Mouse (Mus musculus): ENCODE data around the gene Foxn2. TPM values are rescaled to one million over a fixed set of nuclear protein-coding genes. Genes with fewer than 3 reads are reported as not detected.

Foxn2 gene
- polyA plus RNA-seq, 1 experiment from 2014 or later: 7.2 TPM

DNA sequence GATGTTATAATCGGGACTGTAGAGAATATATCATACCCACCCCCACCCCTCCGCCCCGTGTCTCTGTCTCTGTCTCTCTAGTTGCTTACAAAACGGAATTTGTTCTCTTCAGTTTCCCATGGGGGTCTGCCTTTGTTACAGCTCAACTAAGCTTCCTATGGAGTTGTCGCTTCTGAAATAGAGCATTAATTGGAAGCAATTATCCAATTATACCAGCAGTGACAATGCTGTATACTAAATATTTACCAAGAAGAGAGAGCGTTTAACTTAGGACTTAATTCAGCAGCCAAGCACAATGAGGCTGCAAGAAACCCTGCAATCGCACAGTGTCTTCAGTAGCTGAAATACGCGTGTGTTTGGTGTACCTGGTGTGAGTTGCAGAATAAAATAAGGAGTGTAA is 53.0 kb downstream of the Foxn2 start:
- H3K9ac ChIP-seq (ENCODE audit: low read length): peak overlapping the region; percentile 26; the same call in 1 of the 2 replicates
- WGBS: 74% methylated on average over 9 of the region's 9 CpGs
- DNase-seq (ENCODE audit: low spot score, missing footprints): no peak
- no peak for ATAC-seq (ENCODE audit: low FRiP score)
- H3K4me3 ChIP-seq (ENCODE audit: low read depth, low read length): no peak overlapping the region
- H3K36me3 ChIP-seq (ENCODE audit: control insufficient read depth, insufficient read depth, low read length): no peaks in the 10 kb centered on the region
- peaks cover 14% of the 10 kb centered on the region for H3K4me1 ChIP-seq (ENCODE audit: control insufficient read depth, insufficient read depth, low read length)
- no peaks in the 10 kb centered on the region for H3K9me3 ChIP-seq (ENCODE audit: control insufficient read depth, low read length)
- no peaks in the 10 kb centered on the region for H3K27me3 ChIP-seq (ENCODE audit: control insufficient read depth, insufficient read depth, low read length)
- H3K4me2 ChIP-seq: no peak overlapping the region
- H3K27ac ChIP-seq (ENCODE audit: low read depth, low read length): peak overlapping the region; percentile 73

DNA sequence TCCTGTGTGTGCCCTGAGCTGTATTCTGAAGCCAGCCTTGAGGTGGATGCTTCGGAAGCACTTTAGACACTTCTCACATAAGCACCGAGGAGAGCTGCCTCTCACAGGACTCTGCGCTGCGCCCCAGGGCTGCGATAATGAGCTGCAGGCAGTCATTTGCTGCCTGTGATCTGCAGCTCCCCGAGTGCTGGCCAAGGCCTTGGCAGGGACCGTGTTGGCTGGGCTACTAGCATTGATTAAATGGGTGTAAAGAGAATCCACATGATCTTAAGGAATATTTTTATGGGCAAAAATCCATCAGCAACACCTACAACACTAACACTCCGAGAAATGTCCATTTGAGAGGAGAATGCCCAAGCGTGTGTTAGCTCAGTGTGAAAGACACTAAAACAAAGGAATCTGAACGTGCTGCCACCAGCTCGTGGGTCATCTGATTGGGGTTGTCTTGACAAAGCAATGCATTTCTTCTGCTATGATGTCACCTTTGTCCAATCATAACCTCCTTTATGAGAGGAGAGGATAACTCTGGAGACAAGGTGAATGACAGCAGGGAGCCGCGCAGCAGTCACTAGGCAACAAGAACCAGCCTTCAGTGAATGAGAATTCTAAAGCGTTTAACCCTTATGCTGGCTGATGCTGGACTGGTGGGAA is 53.7 kb downstream of the Foxn2 start:
- 29% methylated on average over 14 of the region's 14 CpGs for WGBS
- peak overlapping the region; percentile 33; the same call in 1 of the 2 replicates for H3K9ac ChIP-seq (ENCODE audit: low read length)
- DNase-seq (ENCODE audit: low spot score, missing footprints) (peak; percentile 94), ATAC-seq (ENCODE audit: low FRiP score) (peak; percentile 91)
- H3K4me3 ChIP-seq (ENCODE audit: low read depth, low read length): no peak overlapping the region
- no peaks in the 10 kb centered on the region for H3K9me3 ChIP-seq (ENCODE audit: control insufficient read depth, low read length)
- no peaks in the 10 kb centered on the region for H3K36me3 ChIP-seq (ENCODE audit: control insufficient read depth, insufficient read depth, low read length)
- peaks cover 14% of the 10 kb centered on the region for H3K4me1 ChIP-seq (ENCODE audit: control insufficient read depth, insufficient read depth, low read length)
- H3K27ac ChIP-seq (ENCODE audit: low read depth, low read length): peak overlapping the region; percentile 73
- H3K4me2 ChIP-seq: peak overlapping the region; percentile 27
- H3K27me3 ChIP-seq (ENCODE audit: control insufficient read depth, insufficient read depth, low read length): no peaks in the 10 kb centered on the region

DNA sequence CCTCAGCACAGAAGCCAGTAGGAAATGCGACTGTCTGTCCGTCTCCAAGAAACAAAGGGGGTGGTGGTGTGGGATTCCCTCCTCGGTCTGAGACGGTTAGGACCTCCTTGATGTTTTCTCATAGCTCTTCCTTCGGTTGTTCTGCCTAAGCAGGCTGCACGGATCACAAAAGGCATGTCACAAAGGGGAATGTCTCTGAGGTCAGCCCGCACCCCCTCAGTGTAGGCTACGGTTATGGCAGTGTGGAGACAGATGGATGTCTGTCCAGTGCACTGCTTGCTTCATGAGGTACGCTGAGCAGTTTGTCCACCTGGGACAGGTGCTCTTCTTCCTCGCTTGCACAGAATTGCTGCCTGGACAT is 54.2 kb downstream of the Foxn2 start:
- DNase-seq (ENCODE audit: low spot score, missing footprints): no peak
- Histone ChIP-seq H3K4me3 (ENCODE audit: low read depth, low read length) (no peak overlapping the region), H3K4me1 (ENCODE audit: control insufficient read depth, insufficient read depth, low read length) (peaks cover 14% of the 10 kb centered on the region), H3K4me2 (peak overlapping the region; percentile 27), H3K27ac (ENCODE audit: low read depth, low read length) (peak overlapping the region; percentile 73), H3K27me3 (ENCODE audit: control insufficient read depth, insufficient read depth, low read length) (no peaks in the 10 kb centered on the region), H3K9ac (ENCODE audit: low read length) (peak overlapping the region; percentile 33; the same call in 1 of the 2 replicates), H3K36me3 (ENCODE audit: control insufficient read depth, insufficient read depth, low read length) (no peaks in the 10 kb centered on the region), H3K9me3 (ENCODE audit: control insufficient read depth, low read length) (no peaks in the 10 kb centered on the region)
- WGBS: 36% methylated on average over 10 of the region's 10 CpGs
- ATAC-seq (ENCODE audit: low FRiP score): peak; percentile 77

DNA sequence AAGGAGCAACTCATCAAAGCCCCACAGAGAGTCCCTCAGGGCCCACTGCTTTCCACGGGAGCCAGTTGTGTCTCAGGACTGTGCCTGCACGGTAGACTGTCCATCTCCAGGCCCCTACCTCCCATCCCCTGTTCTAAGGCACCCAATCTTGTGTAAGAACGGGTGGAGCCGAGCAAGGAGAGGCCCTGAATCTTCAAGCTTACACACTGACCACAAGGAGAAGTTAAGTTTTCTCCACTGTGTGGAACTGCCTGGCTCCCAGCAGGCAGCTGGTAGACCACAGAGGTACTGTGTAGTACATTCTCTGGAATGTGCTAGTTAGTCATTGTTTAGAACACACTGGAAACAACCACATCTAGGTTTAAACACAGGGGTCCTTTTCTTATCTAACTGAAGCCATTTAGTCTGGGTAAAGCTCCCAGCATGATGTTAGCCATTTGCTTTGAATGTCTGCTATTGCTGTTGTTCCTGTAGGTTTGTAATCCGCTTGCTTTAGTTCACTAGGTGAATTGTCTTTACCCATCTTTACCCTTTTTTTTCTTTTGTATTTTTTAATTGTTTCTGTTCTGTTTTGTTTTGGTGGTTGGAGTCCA is 57.7 kb downstream of the Foxn2 start:
- ATAC-seq (ENCODE audit: low FRiP score) (no peak), DNase-seq (ENCODE audit: low spot score, missing footprints) (no peak)
- Histone ChIP-seq H3K9me3 (ENCODE audit: control insufficient read depth, low read length) (no peaks in the 10 kb centered on the region), H3K27me3 (ENCODE audit: control insufficient read depth, insufficient read depth, low read length) (no peaks in the 10 kb centered on the region), H3K4me2 (no peak overlapping the region), H3K27ac (ENCODE audit: low read depth, low read length) (no peak overlapping the region), H3K4me1 (ENCODE audit: control insufficient read depth, insufficient read depth, low read length) (peaks cover 14% of the 10 kb centered on the region), H3K9ac (ENCODE audit: low read length) (no peak overlapping the region), H3K36me3 (ENCODE audit: control insufficient read depth, insufficient read depth, low read length) (no peaks in the 10 kb centered on the region), H3K4me3 (ENCODE audit: low read depth, low read length) (no peak overlapping the region)
- WGBS: 75% methylated on average over 5 of the region's 5 CpGs

DNA sequence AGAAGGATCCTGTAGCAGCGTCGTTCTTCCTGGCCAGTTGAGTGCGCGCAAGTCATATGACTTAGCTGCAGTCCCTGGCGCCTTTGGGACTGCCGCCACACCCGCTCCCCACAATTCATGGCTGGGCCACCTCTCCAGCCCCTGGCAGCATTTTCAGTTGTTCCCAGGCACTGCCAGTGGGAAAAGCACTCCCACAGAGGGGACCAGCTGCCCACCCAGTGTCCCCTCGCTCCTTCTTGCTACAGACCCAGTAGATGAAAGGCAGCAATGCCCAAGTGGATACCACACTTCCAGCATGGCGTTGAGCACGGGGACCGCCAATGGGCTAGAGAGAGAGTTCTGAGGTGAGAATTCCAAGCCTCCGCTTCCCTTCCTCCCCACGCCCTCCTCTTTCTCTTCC is 63.5 kb downstream of the Foxn2 start:
- WGBS: 92% methylated on average over 13 of the region's 13 CpGs
- no peaks in the 10 kb centered on the region for H3K36me3 ChIP-seq (ENCODE audit: control insufficient read depth, insufficient read depth, low read length)
- no peak overlapping the region for H3K4me3 ChIP-seq (ENCODE audit: low read depth, low read length)
- ATAC-seq (ENCODE audit: low FRiP score) (no peak), DNase-seq (ENCODE audit: low spot score, missing footprints) (no peak)
- no peak overlapping the region for H3K27ac ChIP-seq (ENCODE audit: low read depth, low read length)
- H3K9ac ChIP-seq (ENCODE audit: low read length): no peak overlapping the region
- H3K4me1 ChIP-seq (ENCODE audit: control insufficient read depth, insufficient read depth, low read length): no peaks in the 10 kb centered on the region
- no peaks in the 10 kb centered on the region for H3K27me3 ChIP-seq (ENCODE audit: control insufficient read depth, insufficient read depth, low read length)
- no peaks in the 10 kb centered on the region for H3K9me3 ChIP-seq (ENCODE audit: control insufficient read depth, low read length)
- no peak overlapping the region for H3K4me2 ChIP-seq

DNA sequence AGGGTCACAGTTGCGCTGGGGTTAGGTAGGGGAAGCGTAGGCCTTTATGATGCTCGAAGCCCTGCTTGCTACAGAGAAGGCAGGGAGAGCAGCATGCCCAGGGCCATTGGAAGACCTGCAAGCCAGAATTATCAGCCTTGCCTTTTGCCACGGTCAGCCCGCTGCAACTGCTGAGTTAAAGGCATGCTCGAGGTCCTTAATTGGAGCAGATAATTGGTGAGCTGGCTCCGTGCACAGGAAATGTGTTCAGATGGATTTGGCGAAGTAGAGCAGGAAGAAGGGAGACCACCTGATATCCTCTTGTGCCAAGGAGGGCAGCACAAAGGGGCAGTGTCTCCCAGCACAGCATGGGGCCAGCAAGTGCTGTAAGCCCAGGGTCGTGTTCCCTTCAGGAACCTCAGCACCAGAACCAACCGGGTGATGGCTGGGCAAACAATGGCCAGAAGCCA is 64.8 kb downstream of the Foxn2 start:
- ATAC-seq (ENCODE audit: low FRiP score) (no peak), DNase-seq (ENCODE audit: low spot score, missing footprints) (no peak)
- no peak overlapping the region for H3K4me3 ChIP-seq (ENCODE audit: low read depth, low read length)
- no peak overlapping the region for H3K27ac ChIP-seq (ENCODE audit: low read depth, low read length)
- H3K27me3 ChIP-seq (ENCODE audit: control insufficient read depth, insufficient read depth, low read length): no peaks in the 10 kb centered on the region
- no peak overlapping the region for H3K4me2 ChIP-seq
- H3K9me3 ChIP-seq (ENCODE audit: control insufficient read depth, low read length): no peaks in the 10 kb centered on the region
- no peaks in the 10 kb centered on the region for H3K4me1 ChIP-seq (ENCODE audit: control insufficient read depth, insufficient read depth, low read length)
- WGBS: 48% methylated on average over 10 of the region's 10 CpGs
- no peak overlapping the region for H3K9ac ChIP-seq (ENCODE audit: low read length)
- H3K36me3 ChIP-seq (ENCODE audit: control insufficient read depth, insufficient read depth, low read length): no peaks in the 10 kb centered on the region

DNA sequence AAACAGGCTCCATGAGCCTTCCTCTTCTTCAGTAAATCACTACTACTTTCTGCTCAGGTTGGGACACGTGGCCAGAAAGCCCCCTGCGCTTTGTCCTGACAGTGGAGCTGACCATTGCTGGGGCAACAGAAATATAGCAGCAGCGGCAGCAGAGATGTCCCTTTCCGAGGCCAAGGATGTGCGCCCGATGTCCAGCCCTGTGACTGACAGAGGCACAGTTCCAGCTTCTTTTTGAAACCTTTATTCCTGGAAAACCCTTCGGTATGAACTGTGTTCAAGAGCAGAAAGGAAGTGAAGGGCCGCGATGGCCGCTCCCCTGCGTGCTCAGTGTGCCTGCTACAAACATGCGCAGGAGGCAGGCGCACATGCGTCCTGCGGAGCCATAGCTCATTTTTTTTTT is 65.4 kb downstream of the Foxn2 start:
- 94% methylated on average over 15 of the region's 15 CpGs for WGBS
- no peaks in the 10 kb centered on the region for H3K36me3 ChIP-seq (ENCODE audit: control insufficient read depth, insufficient read depth, low read length)
- H3K27me3 ChIP-seq (ENCODE audit: control insufficient read depth, insufficient read depth, low read length): no peaks in the 10 kb centered on the region
- no peak overlapping the region for H3K9ac ChIP-seq (ENCODE audit: low read length)
- no peak for ATAC-seq (ENCODE audit: low FRiP score)
- H3K4me3 ChIP-seq (ENCODE audit: low read depth, low read length): no peak overlapping the region
- DNase-seq (ENCODE audit: low spot score, missing footprints): no peak
- H3K4me2 ChIP-seq: no peak overlapping the region
- no peaks in the 10 kb centered on the region for H3K4me1 ChIP-seq (ENCODE audit: control insufficient read depth, insufficient read depth, low read length)
- H3K9me3 ChIP-seq (ENCODE audit: control insufficient read depth, low read length): no peaks in the 10 kb centered on the region
- H3K27ac ChIP-seq (ENCODE audit: low read depth, low read length): no peak overlapping the region

DNA sequence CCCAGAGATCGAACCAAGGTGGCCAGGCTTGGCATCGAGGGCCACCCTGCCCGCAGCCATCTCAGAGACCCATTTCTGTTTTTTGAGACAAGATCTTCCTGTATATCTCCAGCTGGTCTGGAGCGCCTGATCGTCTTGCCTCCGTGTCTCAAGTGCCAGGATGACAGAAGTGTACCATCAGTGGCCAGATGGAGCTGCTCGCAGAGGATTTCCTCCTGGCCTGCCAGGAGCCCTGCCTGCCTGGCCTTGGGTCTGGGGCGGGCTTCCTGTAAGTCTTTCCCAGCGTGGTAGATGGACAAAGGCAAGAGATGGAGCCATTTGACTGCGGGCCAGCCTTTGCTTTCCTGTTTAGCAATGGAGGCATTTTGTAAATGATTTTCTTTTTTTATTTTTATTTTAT is 66.9 kb downstream of the Foxn2 start:
- H3K9ac ChIP-seq (ENCODE audit: low read length): no peak overlapping the region
- H3K27me3 ChIP-seq (ENCODE audit: control insufficient read depth, insufficient read depth, low read length): no peaks in the 10 kb centered on the region
- H3K4me1 ChIP-seq (ENCODE audit: control insufficient read depth, insufficient read depth, low read length): no peaks in the 10 kb centered on the region
- H3K9me3 ChIP-seq (ENCODE audit: control insufficient read depth, low read length): no peaks in the 10 kb centered on the region
- whole genome bisulfite sequencing: 89% methylated on average over 10 of the region's 10 CpGs
- DNase-seq (ENCODE audit: low spot score, missing footprints): no peak
- no peak overlapping the region for H3K27ac ChIP-seq (ENCODE audit: low read depth, low read length)
- H3K4me3 ChIP-seq (ENCODE audit: low read depth, low read length): no peak overlapping the region
- no peak overlapping the region for H3K4me2 ChIP-seq
- no peak for ATAC-seq (ENCODE audit: low FRiP score)
- H3K36me3 ChIP-seq (ENCODE audit: control insufficient read depth, insufficient read depth, low read length): no peaks in the 10 kb centered on the region

DNA sequence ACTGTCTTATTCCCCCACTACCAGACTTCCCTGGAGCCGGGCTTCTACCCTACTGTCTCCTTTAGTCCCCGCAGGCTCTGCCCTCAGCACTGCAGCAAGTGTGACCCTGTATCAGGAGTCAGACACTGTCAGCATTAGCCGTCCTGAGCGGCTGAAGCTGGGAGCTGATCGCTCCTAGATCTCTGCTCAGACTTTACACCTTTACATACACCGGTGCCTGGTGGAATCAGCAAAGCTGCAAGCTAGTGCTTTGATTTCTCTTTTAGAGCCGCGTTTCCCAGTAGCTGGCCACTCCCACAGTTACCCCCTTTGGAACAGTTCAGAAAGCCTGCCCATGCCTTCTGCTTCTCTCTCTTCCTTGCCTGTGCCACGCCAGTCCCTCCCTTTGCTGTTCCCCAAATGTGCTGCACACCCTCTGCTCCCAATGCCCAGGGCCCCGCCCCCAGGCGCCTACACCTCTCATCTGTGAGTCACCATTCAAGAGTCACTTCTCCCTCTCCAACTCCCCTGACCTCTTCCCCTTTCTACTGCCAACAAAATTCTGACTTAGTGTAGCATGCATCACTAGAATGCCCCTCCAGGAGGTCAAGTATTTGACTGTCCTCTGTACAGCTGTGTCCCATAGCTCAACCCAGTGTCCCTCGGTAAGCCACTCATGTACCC is 68.5 kb downstream of the Foxn2 start:
- no peaks in the 10 kb centered on the region for H3K36me3 ChIP-seq (ENCODE audit: control insufficient read depth, insufficient read depth, low read length)
- no peaks in the 10 kb centered on the region for H3K4me1 ChIP-seq (ENCODE audit: control insufficient read depth, insufficient read depth, low read length)
- no peaks in the 10 kb centered on the region for H3K27me3 ChIP-seq (ENCODE audit: control insufficient read depth, insufficient read depth, low read length)
- H3K27ac ChIP-seq (ENCODE audit: low read depth, low read length): no peak overlapping the region
- no peak overlapping the region for H3K4me3 ChIP-seq (ENCODE audit: low read depth, low read length)
- ATAC-seq (ENCODE audit: low FRiP score): 0 out of 2 replicates have a peak, but pooled peaks have one; percentile 22
- no peaks in the 10 kb centered on the region for H3K9me3 ChIP-seq (ENCODE audit: control insufficient read depth, low read length)
- H3K9ac ChIP-seq (ENCODE audit: low read length): no peak overlapping the region
- WGBS: 34% methylated on average over 12 of the region's 12 CpGs
- DNase-seq (ENCODE audit: low spot score, missing footprints): no peak
- H3K4me2 ChIP-seq: no peak overlapping the region

All from midbrain, embryonic 11.5 days (tissue).